Mouse (Mus musculus) kidney, embryonic 16.5 days (tissue): ENCODE measurements around the gene Irf8. TPM values are rescaled to one million over a fixed set of nuclear protein-coding genes. Genes with fewer than 3 reads are reported as not detected.

Experiments used
- ATAC-seq: fragments of 200-750 bp; cut with Nextera tagmentation; 2 replicates; pipeline ENCODE4 v1.8.0; 2017; ENCODE audit warnings: moderate TSS enrichment; ENCODE audit not compliant: low FRiP score, low TSS enrichment
- H3K27ac ChIP-seq: fragments of 300-500 bp; sonication (generic); 2 replicates; pipeline ENCODE4 v1.5.1; 2014; ENCODE audit warnings: low read length
- H3K27me3 ChIP-seq: fragments of 300-500 bp; sonication (generic); 2 replicates; pipeline ENCODE4 v1.6.1; 2014; ENCODE audit warnings: low read length, control low read depth, mixed read lengths; ENCODE audit not compliant: insufficient read depth
- H3K36me3 ChIP-seq: fragments of 300-500 bp; sonication (generic); 2 replicates; pipeline ENCODE4 v1.6.1; 2014; ENCODE audit warnings: low read length, control low read depth, mixed read lengths; ENCODE audit not compliant: insufficient read depth
- H3K4me1 ChIP-seq: fragments of 300-500 bp; sonication (generic); 2 replicates; pipeline ENCODE4 v1.6.1; 2014; ENCODE audit warnings: low read length, control low read depth, mixed read lengths; ENCODE audit not compliant: insufficient read depth
- H3K4me2 ChIP-seq: fragments of 300-500 bp; sonication (generic); replicated peaks from 2 replicates; pipeline ENCODE4 v1.6.1; 2014; ENCODE audit warnings: low read depth, low read length
- H3K4me3 ChIP-seq: fragments of 300-500 bp; sonication (generic); 2 replicates; pipeline ENCODE4 v1.5.1; 2014; ENCODE audit warnings: mild to moderate bottlenecking, low read length
- H3K9ac ChIP-seq: fragments of 300-500 bp; sonication (generic); replicated peaks from 2 replicates; pipeline ENCODE4 v1.6.1; 2014; ENCODE audit warnings: low read length
- H3K9me3 ChIP-seq: fragments of 300-500 bp; sonication (generic); 2 replicates; pipeline ENCODE4 v1.6.1; 2016; ENCODE audit warnings: low read length, control low read depth
- WGBS: fragments of 180-500 bp; shearing (Covaris S2); extraction: QIAGEN DNeasy Blood & Tissue Kit; methylation state at CpG from one replicate; pipeline ENCODE4 v1.1.7; 2014; 5-methylcytosine and 5-hydroxymethylcytosine counted together
- polyA plus RNA-seq: library from polyadenylated mRNA; unstranded; fragments of >200 nt; fragmentation: Nextera tagmentation; extraction: Ambion mirVana; gene quantifications from 2 replicates; pipeline ENCODE4 v1.2.1, GENCODE M21; 2015

The Irf8 gene
- polyA plus RNA-seq, 1 experiment from 2014 or later: 10.0 TPM

GRCm38 (mm10) chr8:120755306-120756297 lies 19.4 kb downstream of the Irf8 start:
- H3K4me2 ChIP-seq: no peak overlapping the region
- peak overlapping the region; percentile 24; the same call in 1 of the 2 replicates for H3K9ac ChIP-seq
- no peaks in the 10 kb centered on the region for H3K36me3 ChIP-seq
- no peak overlapping the region for H3K4me3 ChIP-seq
- H3K27me3 ChIP-seq: no peaks in the 10 kb centered on the region
- no peaks in the 10 kb centered on the region for H3K9me3 ChIP-seq
- ATAC-seq: peak; percentile 36
- peak overlapping the region; percentile 71 for H3K27ac ChIP-seq
- WGBS: 25% methylated on average over 19 of the region's 19 CpGs
- peaks cover 53% of the 10 kb centered on the region for H3K4me1 ChIP-seq

- no peaks in the 10 kb centered on the region for H3K27me3 ChIP-seq
- no peak overlapping the region for H3K4me3 ChIP-seq
- H3K27ac ChIP-seq: no peak overlapping the region
- no peaks in the 10 kb centered on the region for H3K36me3 ChIP-seq
- WGBS: 75% methylated on average over 4 of the region's 4 CpGs
- no peak overlapping the region for H3K4me2 ChIP-seq
- no peak overlapping the region for H3K9ac ChIP-seq
- H3K9me3 ChIP-seq: no peaks in the 10 kb centered on the region
- H3K4me1 ChIP-seq: peaks cover 33% of the 10 kb centered on the region
- ATAC-seq: no peak
These were observed 21.8 kb downstream of the Irf8 start for GRCm38 (mm10) chr8:120758005-120758404.

- 84% methylated on average over 6 of the region's 6 CpGs for WGBS
- ATAC-seq: no peak
- no peak overlapping the region for H3K4me3 ChIP-seq
- H3K4me1 ChIP-seq: peaks cover 16% of the 10 kb centered on the region
- no peaks in the 10 kb centered on the region for H3K27me3 ChIP-seq
- no peak overlapping the region for H3K4me2 ChIP-seq
- no peaks in the 10 kb centered on the region for H3K36me3 ChIP-seq
- H3K9ac ChIP-seq: no peak overlapping the region
- no peak overlapping the region for H3K27ac ChIP-seq
- H3K9me3 ChIP-seq: no peaks in the 10 kb centered on the region
These were observed 23.7 kb downstream of the Irf8 start for GRCm38 (mm10) chr8:120759847-120760246.

GRCm38 (mm10) chr8:120760341-120761215 lies 24.4 kb downstream of the Irf8 start:
- no peak overlapping the region for H3K9ac ChIP-seq
- peaks cover 9% of the 10 kb centered on the region for H3K4me1 ChIP-seq
- no peaks in the 10 kb centered on the region for H3K36me3 ChIP-seq
- H3K4me3 ChIP-seq: no peak overlapping the region
- 79% methylated on average over 19 of the region's 19 CpGs for WGBS
- no peak overlapping the region for H3K27ac ChIP-seq
- H3K4me2 ChIP-seq: no peak overlapping the region
- no peak for ATAC-seq
- H3K27me3 ChIP-seq: no peaks in the 10 kb centered on the region
- H3K9me3 ChIP-seq: no peaks in the 10 kb centered on the region

GRCm38 (mm10) chr8:120763267-120763666 lies 27.1 kb downstream of the Irf8 start:
- no peak overlapping the region for H3K9ac ChIP-seq
- no peak overlapping the region for H3K4me3 ChIP-seq
- no peaks in the 10 kb centered on the region for H3K9me3 ChIP-seq
- H3K36me3 ChIP-seq: no peaks in the 10 kb centered on the region
- WGBS: 65% methylated on average over 5 of the region's 5 CpGs
- no peak overlapping the region for H3K27ac ChIP-seq
- no peak overlapping the region for H3K4me2 ChIP-seq
- no peak for ATAC-seq
- no peaks in the 10 kb centered on the region for H3K27me3 ChIP-seq
- H3K4me1 ChIP-seq: no peaks in the 10 kb centered on the region

GRCm38 (mm10) chr8:120764638-120765037 lies 28.5 kb downstream of the Irf8 start:
- ATAC-seq: no peak

GRCm38 (mm10) chr8:120766622-120767021 lies 30.5 kb downstream of the Irf8 start:
- Histone ChIP-seq H3K9ac (no peak overlapping the region), H3K36me3 (no peaks in the 10 kb centered on the region), H3K4me2 (no peak overlapping the region), H3K9me3 (no peaks in the 10 kb centered on the region), H3K27ac (no peak overlapping the region), H3K4me3 (no peak overlapping the region), H3K27me3 (no peaks in the 10 kb centered on the region; the same call in 1 of the 2 replicates), H3K4me1 (no peaks in the 10 kb centered on the region)
- no peak for ATAC-seq
- whole genome bisulfite sequencing: 53% methylated on average over 3 of the region's 3 CpGs

More at GRCm38 (mm10) chr8:120764638-120765037, 28.5 kb downstream of the Irf8 start:
- H3K9me3 ChIP-seq: no peaks in the 10 kb centered on the region
- no peaks in the 10 kb centered on the region for H3K36me3 ChIP-seq
- no peak overlapping the region for H3K27ac ChIP-seq
- no peaks in the 10 kb centered on the region; the same call in 1 of the 2 replicates for H3K27me3 ChIP-seq
- no peaks in the 10 kb centered on the region for H3K4me1 ChIP-seq
- H3K4me3 ChIP-seq: no peak overlapping the region
- H3K4me2 ChIP-seq: no peak overlapping the region
- H3K9ac ChIP-seq: no peak overlapping the region

GRCm38 (mm10) chr8:120768454-120769218 lies 32.5 kb downstream of the Irf8 start:
- ATAC-seq: no peak
- H3K27ac ChIP-seq: no peak overlapping the region
- H3K36me3 ChIP-seq: no peaks in the 10 kb centered on the region
- H3K4me1 ChIP-seq: no peaks in the 10 kb centered on the region
- H3K9me3 ChIP-seq: no peaks in the 10 kb centered on the region
- H3K4me3 ChIP-seq: no peak overlapping the region
- WGBS: 57% methylated on average over 12 of the region's 12 CpGs
- H3K27me3 ChIP-seq: no peaks in the 10 kb centered on the region; the same call in 1 of the 2 replicates
- no peak overlapping the region for H3K9ac ChIP-seq
- no peak overlapping the region for H3K4me2 ChIP-seq

GRCm38 (mm10) chr8:120777184-120777583 lies 41.0 kb downstream of the Irf8 start:
- H3K4me1 ChIP-seq: no peaks in the 10 kb centered on the region
- no peaks in the 10 kb centered on the region for H3K9me3 ChIP-seq
- no peak for ATAC-seq
- H3K4me3 ChIP-seq: no peak overlapping the region
- H3K27ac ChIP-seq: no peak overlapping the region
- 92% methylated on average over 10 of the region's 10 CpGs for WGBS
- H3K9ac ChIP-seq: no peak overlapping the region
- H3K27me3 ChIP-seq: no peaks in the 10 kb centered on the region
- H3K36me3 ChIP-seq: no peaks in the 10 kb centered on the region
- H3K4me2 ChIP-seq: no peak overlapping the region
